Mouse (Mus musculus): ENCODE measurements around the gene Lrig2.

Lrig2 gene

GRCm38 (mm10) chr3:104383681-104384341 lies 127.9 kb downstream of the Lrig2 start:
- intact Hi-C loops (cut with DNase I) = no loop called here

- intact Hi-C loops (cut with DNase I) = no loop called here
These were observed 133.5 kb downstream of the Lrig2 start for GRCm38 (mm10) chr3:104378228-104378627.

- intact Hi-C loops (cut with DNase I) = no loop called here
These were observed 137.8 kb downstream of the Lrig2 start for GRCm38 (mm10) chr3:104373907-104374306.

- intact Hi-C loops (cut with DNase I) = no loop called here
These were observed 139.3 kb downstream of the Lrig2 start for GRCm38 (mm10) chr3:104372374-104372773.

- intact Hi-C loops (cut with DNase I) = no loop called here
These were observed 143.8 kb downstream of the Lrig2 start for GRCm38 (mm10) chr3:104367912-104368311.

GRCm38 (mm10) chr3:104361814-104362213 lies 149.9 kb downstream of the Lrig2 start:
- intact Hi-C loops (cut with DNase I) = no loop called here

- intact Hi-C loops (cut with DNase I) = no loop called here
These were observed 151.4 kb downstream of the Lrig2 start for GRCm38 (mm10) chr3:104360325-104360724.

GRCm38 (mm10) chr3:104359225-104360135 lies 152.2 kb downstream of the Lrig2 start:
- intact Hi-C loops (cut with DNase I) = no loop called here

- intact Hi-C loops (cut with DNase I) = no loop called here
These were observed 153.0 kb downstream of the Lrig2 start for GRCm38 (mm10) chr3:104358747-104359146.

- intact Hi-C loops (cut with DNase I) = no loop called here
These were observed 155.6 kb downstream of the Lrig2 start for GRCm38 (mm10) chr3:104356106-104356505.

- intact Hi-C loops (cut with DNase I) = no loop called here
These were observed 157.8 kb downstream of the Lrig2 start for GRCm38 (mm10) chr3:104353884-104354283.

GRCm38 (mm10) chr3:104352358-104353060 lies 159.2 kb downstream of the Lrig2 start:
- intact Hi-C loops (cut with DNase I) = no loop called here

GRCm38 (mm10) chr3:104350253-104350945 lies 161.3 kb downstream of the Lrig2 start:
- intact Hi-C loops (cut with DNase I) = no loop called here

- intact Hi-C loops (cut with DNase I) = no loop called here
These were observed 161.9 kb downstream of the Lrig2 start for GRCm38 (mm10) chr3:104349847-104350228.

GRCm38 (mm10) chr3:104349203-104349846 lies 162.4 kb downstream of the Lrig2 start:
- intact Hi-C loops (cut with DNase I) = no loop called here
